Mouse (Mus musculus) small intestine, adult 2 months (tissue): ENCODE results near the gene Samd4. TPM values are rescaled to one million over a fixed set of nuclear protein-coding genes. Genes with fewer than 3 reads are reported as not detected.

Experiments
- H3K27ac ChIP-seq: fragments of 200-500 bp; 2 replicates; pipeline ENCODE4 v1.5.1; 2012; ENCODE audit warnings: low read depth, low read length, control low read depth, inconsistent platforms; ENCODE audit not compliant: insufficient read depth
- H3K27me3 ChIP-seq: fragments of 200-500 bp; 2 replicates; pipeline ENCODE4 v1.6.1; 2012; ENCODE audit warnings: mild to moderate bottlenecking, moderate library complexity, low read length, inconsistent platforms; ENCODE audit not compliant: control insufficient read depth, insufficient read depth
- H3K36me3 ChIP-seq: fragments of 200-500 bp; 2 replicates; pipeline ENCODE4 v1.6.1; 2012; ENCODE audit warnings: mild to moderate bottlenecking, low read length, control low read depth, inconsistent platforms; ENCODE audit not compliant: control insufficient read depth, insufficient read depth
- H3K4me1 ChIP-seq: fragments of 200-500 bp; 2 replicates; pipeline ENCODE4 v1.6.1; 2012; ENCODE audit warnings: low read length, inconsistent platforms, mixed read lengths; ENCODE audit not compliant: control insufficient read depth, insufficient read depth, insufficient read length
- H3K4me3 ChIP-seq: fragments of 200-500 bp; 2 replicates; pipeline ENCODE4 v1.5.1; 2012; ENCODE audit warnings: low read depth, mild to moderate bottlenecking, control low read depth, inconsistent platforms, low read length, moderate library complexity
- CTCF ChIP-seq: fragments of 200-500 bp; IDR thresholded peaks from 2 replicates; pipeline ENCODE4 v1.5.1; 2012; ENCODE audit warnings: low read depth, mild to moderate bottlenecking, control low read depth, inconsistent platforms, low read length, moderate library complexity, mixed read lengths; ENCODE audit not compliant: insufficient replicate concordance, insufficient read length; ENCODE audit errors: extremely low read depth
- POLR2A ChIP-seq: fragments of 200-500 bp; IDR thresholded peaks from 2 replicates; pipeline ENCODE4 v1.6.1; 2012; ENCODE audit warnings: low read depth, mild to moderate bottlenecking, control low read depth, inconsistent platforms, low read length, moderate library complexity
- WGBS: fragments of 180-500 bp; shearing (Covaris S2); methylation state at CpG from one replicate; pipeline ENCODE4 v1.1.7; 2018; 5-methylcytosine and 5-hydroxymethylcytosine counted together
- polyA plus RNA-seq: library from polyadenylated mRNA; depleted of rRNA; stranded (reverse); fragments of >200 nt; gene quantifications from 2 replicates; pipeline ENCODE4 v1.2.3, GENCODE M21; 2012

Gene Samd4
- polyA plus RNA-seq, 1 experiment = 3.2 TPM

DNA sequence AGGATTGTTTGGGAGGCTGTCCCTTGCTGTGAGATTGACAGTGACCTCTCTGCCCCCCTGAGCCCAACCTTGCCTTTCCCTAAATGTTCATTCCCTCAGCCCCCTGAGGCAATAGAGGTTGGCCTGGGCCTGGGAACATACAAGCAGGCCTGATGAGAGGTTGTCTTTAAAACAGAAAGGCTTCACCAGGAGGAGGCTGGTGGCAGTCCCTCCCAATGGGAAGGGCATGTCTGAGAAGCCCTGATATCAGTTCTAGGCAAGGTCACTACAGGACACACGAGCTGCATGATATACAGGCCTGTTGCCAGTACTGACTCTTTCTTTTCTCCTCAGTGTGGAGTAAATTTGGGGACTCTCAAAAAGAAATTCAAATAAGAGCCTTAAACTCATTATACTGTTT is 205.7 kb downstream of the Samd4 start:
- 30% methylated on average over 1 of the region's 1 CpGs for WGBS
- H3K36me3 ChIP-seq = no peaks in the 10 kb centered on the region
- H3K27me3 ChIP-seq = no peaks in the 10 kb centered on the region
- no peak for TF ChIP-seq CTCF
- no peak for TF ChIP-seq POLR2A
- H3K4me3 ChIP-seq = no peak overlapping the region
- H3K4me1 ChIP-seq = peaks cover 4% of the 10 kb centered on the region
- H3K27ac ChIP-seq = no peak overlapping the region

GRCm38 (mm10) chr14:47089153-47089552 is 206.5 kb downstream of the Samd4 start:
- Histone ChIP-seq H3K4me3 (no peak overlapping the region), H3K4me1 (peaks cover 4% of the 10 kb centered on the region), H3K27me3 (no peaks in the 10 kb centered on the region), H3K36me3 (no peaks in the 10 kb centered on the region), H3K27ac (no peak overlapping the region)
- TF ChIP-seq POLR2A (no peak), CTCF (no peak)
- WGBS = 87% methylated on average over 6 of the region's 6 CpGs

DNA sequence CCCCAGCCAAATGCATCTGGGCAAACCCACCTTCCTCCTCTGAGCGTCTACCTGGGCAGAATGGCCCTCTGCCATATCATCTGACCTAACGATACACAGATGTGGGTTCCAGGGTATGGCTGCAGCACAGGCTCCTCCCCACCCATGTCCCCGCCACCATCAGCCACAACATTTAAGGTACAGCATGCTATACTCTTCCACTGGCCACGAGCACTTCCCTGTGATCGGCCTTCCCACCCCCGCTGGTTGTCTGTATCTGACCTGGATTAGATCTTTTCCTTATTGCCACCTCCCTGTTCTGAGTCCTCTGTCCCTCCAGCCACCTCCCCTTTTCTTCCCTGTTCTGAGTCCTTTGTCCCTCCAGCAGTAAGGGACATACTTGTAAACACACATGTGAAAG is 209.3 kb downstream of the Samd4 start:
- Histone ChIP-seq H3K27ac (no peak overlapping the region), H3K36me3 (no peaks in the 10 kb centered on the region), H3K27me3 (no peaks in the 10 kb centered on the region), H3K4me1 (peaks cover 2% of the 10 kb centered on the region; the same call in 1 of the 2 replicates), H3K4me3 (no peak overlapping the region)
- 52% methylated on average over 6 of the region's 6 CpGs for WGBS
- TF ChIP-seq POLR2A (no peak), CTCF (no peak)

- H3K36me3 ChIP-seq = no peaks in the 10 kb centered on the region
- 44% methylated on average over 16 of the region's 16 CpGs for WGBS
- H3K27ac ChIP-seq = 0 out of 2 replicates have a peak overlapping the region, but pooled peaks have one; percentile 21
- peaks cover 2% of the 10 kb centered on the region; the same call in 1 of the 2 replicates for H3K4me1 ChIP-seq
- TF ChIP-seq POLR2A (no peak), CTCF (no peak)
- H3K27me3 ChIP-seq = no peaks in the 10 kb centered on the region
- no peak overlapping the region for H3K4me3 ChIP-seq
Measured at GRCm38 (mm10) chr14:47093355-47093792, 210.7 kb downstream of the Samd4 start.

GRCm38 (mm10) chr14:47095036-47095435 is 212.4 kb downstream of the Samd4 start:
- Histone ChIP-seq H3K27ac (no peak overlapping the region), H3K36me3 (no peaks in the 10 kb centered on the region)

GRCm38 (mm10) chr14:47096357-47096756 is 213.7 kb downstream of the Samd4 start:
- Histone ChIP-seq H3K4me3 (no peak overlapping the region), H3K36me3 (no peaks in the 10 kb centered on the region), H3K27me3 (no peaks in the 10 kb centered on the region), H3K27ac (no peak overlapping the region), H3K4me1 (peaks cover 2% of the 10 kb centered on the region; the same call in 1 of the 2 replicates)
- 87% methylated on average over 5 of the region's 5 CpGs for WGBS
- TF ChIP-seq POLR2A (no peak), CTCF (no peak)

More at GRCm38 (mm10) chr14:47095036-47095435, 212.4 kb downstream of the Samd4 start:
- no peaks in the 10 kb centered on the region for H3K27me3 ChIP-seq
- H3K4me1 ChIP-seq = peaks cover 2% of the 10 kb centered on the region; the same call in 1 of the 2 replicates
- no peak overlapping the region for H3K4me3 ChIP-seq
- TF ChIP-seq CTCF (no peak), POLR2A (no peak)
- 78% methylated on average over 3 of the region's 3 CpGs for WGBS

- 21% methylated on average over 19 of the region's 19 CpGs for WGBS
- peak overlapping the region; percentile 70 for H3K4me3 ChIP-seq
Measured at GRCm38 (mm10) chr14:47104246-47105173, 221.9 kb downstream of the Samd4 start.

More at GRCm38 (mm10) chr14:47104246-47105173, 221.9 kb downstream of the Samd4 start:
- Histone ChIP-seq H3K27ac (peak overlapping the region; percentile 39; the same call in 1 of the 2 replicates), H3K4me1 (peaks cover 4% of the 10 kb centered on the region; the same call in 1 of the 2 replicates), H3K27me3 (no peaks in the 10 kb centered on the region), H3K36me3 (no peaks in the 10 kb centered on the region)
- no peak for TF ChIP-seq CTCF
- TF ChIP-seq POLR2A = no peak
